Mouse (Mus musculus) ES-Bruce4 (cell line): ENCODE data around the gene Abcc4.

Source experiments
- CTCF ChIP-seq: IDR thresholded peaks from one replicate; pipeline ENCODE4 v1.8.1; 2011; ENCODE audit warnings: low read depth, low read length
- POLR2A ChIP-seq: IDR thresholded peaks from one replicate; pipeline ENCODE4 v1.8.1; 2011; ENCODE audit warnings: low read length; ENCODE audit not compliant: insufficient read depth

- TF ChIP-seq POLR2A (no peak), CTCF (no peak)
Measured at GRCm38 (mm10) chr14:118563570-118563969, 142.4 kb downstream of the Abcc4 start.
